Mouse (Mus musculus): ENCODE data around the gene Hist1h3a. TPM values are rescaled to one million over a fixed set of nuclear protein-coding genes. Genes with fewer than 3 reads are reported as not detected.

Gene Hist1h3a
- polyA plus RNA-seq, 1 experiment = 1.4 TPM

DNA sequence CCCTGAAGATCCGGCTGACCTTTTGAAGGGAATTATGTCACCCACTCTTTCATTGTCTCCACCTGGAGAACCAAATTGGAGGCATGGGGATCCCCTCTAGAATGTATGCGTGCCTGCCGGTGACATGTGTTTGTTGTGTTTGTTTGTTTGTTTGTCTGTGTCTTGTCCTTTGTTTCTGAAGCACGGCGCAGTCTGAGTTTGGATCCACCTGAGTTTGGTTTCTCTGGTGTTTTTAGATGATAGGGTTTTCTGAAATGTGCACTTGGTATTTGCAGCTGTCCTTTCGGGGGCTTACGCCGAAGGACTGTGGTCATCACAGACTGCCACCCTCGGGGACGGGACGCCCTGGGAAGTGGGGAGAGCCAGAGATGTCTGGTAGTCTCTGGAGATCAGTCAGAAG is 45.0 kb downstream of the Hist1h3a start:
- H3K4me3 ChIP-seq (ENCODE audit: insufficient read depth, low read length) = no peak overlapping the region
- H3K27ac ChIP-seq (ENCODE audit: insufficient read depth, low read length) = peak overlapping the region; percentile 35; the same call in 1 of the 2 replicates
- H3K4me1 ChIP-seq (ENCODE audit: control insufficient read depth, insufficient read depth, low read length) = no peaks in the 10 kb centered on the region
- TF ChIP-seq CTCF (IDR thresholded peaks at IDR 0.05; ENCODE audit: extremely low read depth, insufficient read depth, low read length) (no peak), POLR2A (IDR thresholded peaks at IDR 0.05; ENCODE audit: extremely low read depth, insufficient read depth, low read length) (no peak)

DNA sequence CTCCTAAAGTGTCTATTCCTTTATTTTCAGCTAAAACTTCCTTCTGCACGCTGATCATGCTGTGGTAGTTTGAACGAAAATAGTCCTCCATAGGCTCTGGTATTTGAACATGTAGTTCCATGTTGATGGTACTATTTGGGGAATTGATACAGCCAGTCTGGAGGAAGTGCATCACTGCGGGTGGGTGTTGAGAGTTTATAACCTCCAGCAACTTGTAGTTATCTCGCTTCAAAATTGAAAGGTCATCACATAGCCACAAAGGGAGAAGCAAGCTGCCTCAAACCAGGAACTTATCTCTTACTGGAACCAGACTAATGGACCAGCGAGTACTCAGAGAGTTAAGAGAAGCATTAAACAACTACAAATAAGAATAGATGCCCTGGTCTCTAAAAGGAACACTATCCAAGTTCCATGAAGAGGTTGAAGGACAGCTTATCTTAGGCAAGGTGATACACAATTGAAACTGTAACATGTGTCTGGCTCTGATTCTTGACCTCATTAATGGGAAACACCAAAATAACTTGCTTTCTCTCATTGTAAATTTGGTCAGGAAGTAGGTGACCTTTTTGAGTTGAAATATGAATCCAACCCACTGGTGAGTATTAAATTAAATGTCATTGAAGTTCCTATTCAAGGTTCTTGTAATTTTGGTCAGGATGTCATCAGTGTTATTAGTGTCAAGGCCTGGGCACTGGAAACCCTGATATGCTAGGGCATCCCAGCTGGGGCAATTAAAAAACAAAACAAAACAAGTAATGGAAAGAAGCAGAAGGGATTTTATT is 45.7 kb downstream of the Hist1h3a start:
- Histone ChIP-seq H3K4me1 (ENCODE audit: control insufficient read depth, insufficient read depth, low read length) (no peaks in the 10 kb centered on the region), H3K4me3 (ENCODE audit: insufficient read depth, low read length) (no peak overlapping the region)
- TF ChIP-seq POLR2A (IDR thresholded peaks at IDR 0.05; ENCODE audit: extremely low read depth, insufficient read depth, low read length) (no peak), CTCF (IDR thresholded peaks at IDR 0.05; ENCODE audit: extremely low read depth, insufficient read depth, low read length) (no peak)

More for the DNA sequence above, 45.7 kb downstream of the Hist1h3a start:
- H3K27ac ChIP-seq (ENCODE audit: insufficient read depth, low read length) = no peak overlapping the region

Other genes with a start within 250 kb of the Hist1h3a start
- gene Hist1h4h, start 231.3 kb downstream of the Hist1h3a start, polyA plus RNA-seq (2012; rRNA removed) = 20.7 and 34.8 TPM in 2 replicates
- 6.4 and 14.2 TPM in 2 replicates for gene Hist1h2af, start 228.5 kb downstream of the Hist1h3a start, polyA plus RNA-seq (2012; rRNA removed)
- 0.74 and 0.92 TPM in 2 replicates for gene Hist1h3g, start 227.0 kb downstream of the Hist1h3a start, polyA plus RNA-seq (2012; rRNA removed)
- 0.29 and 0.38 TPM in 2 replicates for gene Hist1h2bh, start 219.0 kb downstream of the Hist1h3a start, polyA plus RNA-seq (2012; rRNA removed)
- 0.73 TPM in 1 of 2 replicates, not detected in the other for gene Hist1h3f, start 218.3 kb downstream of the Hist1h3a start, polyA plus RNA-seq (2012; rRNA removed)
- 4.5 and 13.1 TPM in 2 replicates for gene Hist1h4f, start 210.7 kb downstream of the Hist1h3a start, polyA plus RNA-seq (2012; rRNA removed)
- 0.04 and 0.08 TPM in 2 replicates for gene Hist1h1d, start 209.1 kb downstream of the Hist1h3a start, polyA plus RNA-seq (2012; rRNA removed)
- 1.2 and 2.9 TPM in 2 replicates for gene Hist1h3e, start 200.0 kb downstream of the Hist1h3a start, polyA plus RNA-seq (2012; rRNA removed)
- gene Hist1h2ae, start 191.2 kb downstream of the Hist1h3a start, polyA plus RNA-seq (2012; rRNA removed) = 0.50 and 1.1 TPM in 2 replicates
- gene Hist1h2bg, start 191.0 kb downstream of the Hist1h3a start, polyA plus RNA-seq (2012; rRNA removed) = 7.8 and 11.4 TPM in 2 replicates
- 0.67 TPM in 1 of 2 replicates, not detected in the other for gene Hist1h2bf, start 188.2 kb downstream of the Hist1h3a start, polyA plus RNA-seq (2012; rRNA removed)
- gene Hist1h2ad, start 188.0 kb downstream of the Hist1h3a start, polyA plus RNA-seq (2012; rRNA removed) = 0.32 and 0.92 TPM in 2 replicates
- 2.6 and 3.0 TPM in 2 replicates for gene Hist1h3d, start 186.6 kb downstream of the Hist1h3a start, polyA plus RNA-seq (2012; rRNA removed)
- 4.4 and 8.9 TPM in 2 replicates for gene Hist1h4d, start 180.8 kb downstream of the Hist1h3a start, polyA plus RNA-seq (2012; rRNA removed)
- gene Hist1h2be, start 141.3 kb downstream of the Hist1h3a start, polyA plus RNA-seq (2012; rRNA removed) = 4.2 and 4.6 TPM in 2 replicates
- gene Hist1h1e, start 139.8 kb downstream of the Hist1h3a start, polyA plus RNA-seq (2012; rRNA removed) = 4.0 and 4.6 TPM in 2 replicates
- 1.2 and 1.5 TPM in 2 replicates for gene Hist1h2ac, start 78.4 kb downstream of the Hist1h3a start, polyA plus RNA-seq (2012; rRNA removed)
- gene Hist1h2bc, start 78.2 kb downstream of the Hist1h3a start, polyA plus RNA-seq (2012; rRNA removed) = 117 and 130 TPM in 2 replicates
- not detected in 2 replicates for gene Hist1h1t, start 66.6 kb downstream of the Hist1h3a start, polyA plus RNA-seq (2012; rRNA removed)
- 4.1 and 9.6 TPM in 2 replicates for gene Hist1h4c, start 63.9 kb downstream of the Hist1h3a start, polyA plus RNA-seq (2012; rRNA removed)
- 4.2 and 4.3 TPM in 2 replicates for gene Hfe, start 51.5 kb downstream of the Hist1h3a start, polyA plus RNA-seq (2012; rRNA removed)
- 42.1 and 42.4 TPM in 2 replicates for gene Hist1h1c, start 23.6 kb downstream of the Hist1h3a start, polyA plus RNA-seq (2012; rRNA removed)
- 0.56 TPM in 1 of 2 replicates, not detected in the other for gene Hist1h3c, start 16.8 kb downstream of the Hist1h3a start, polyA plus RNA-seq (2012; rRNA removed)
- gene Hist1h2bb, start 15.7 kb downstream of the Hist1h3a start, polyA plus RNA-seq (2012; rRNA removed) = 0.79 and 1.9 TPM in 2 replicates
- gene Hist1h2ab, start 11.3 kb downstream of the Hist1h3a start, polyA plus RNA-seq (2012; rRNA removed) = 1.6 and 1.9 TPM in 2 replicates
- 0.57 and 0.77 TPM in 2 replicates for gene Hist1h3b, start 10.1 kb downstream of the Hist1h3a start, polyA plus RNA-seq (2012; rRNA removed)
- gene Hist1h4b, start 5.4 kb downstream of the Hist1h3a start, polyA plus RNA-seq (2012; rRNA removed) = 3.7 and 8.3 TPM in 2 replicates
- 4.2 and 9.6 TPM in 2 replicates for gene Hist1h4a, start 1.2 kb downstream of the Hist1h3a start, polyA plus RNA-seq (2012; rRNA removed)
- 0.55 and 0.77 TPM in 2 replicates for gene Hist1h1a, start 1.3 kb upstream of the Hist1h3a start, polyA plus RNA-seq (2012; rRNA removed)
- 0.19 and 0.21 TPM in 2 replicates for gene Trim38, start 7.5 kb upstream of the Hist1h3a start, polyA plus RNA-seq (2012; rRNA removed)
- 0.06 TPM in 1 of 2 replicates, not detected in the other for gene Slc17a2, start 44.6 kb upstream of the Hist1h3a start, polyA plus RNA-seq (2012; rRNA removed)
- gene Slc17a3, start 77.0 kb upstream of the Hist1h3a start, polyA plus RNA-seq (2012; rRNA removed) = not detected in 2 replicates
- gene Slc17a1, start 105.4 kb upstream of the Hist1h3a start, polyA plus RNA-seq (2012; rRNA removed) = not detected in 2 replicates
- not detected in 2 replicates for gene Slc17a4, start 152.6 kb upstream of the Hist1h3a start, polyA plus RNA-seq (2012; rRNA removed)
- gene Hist1h2ba, start 171.8 kb upstream of the Hist1h3a start, polyA plus RNA-seq (2012; rRNA removed) = not detected in 2 replicates
- not detected in 2 replicates for gene Hist1h2aa, start 172.1 kb upstream of the Hist1h3a start, polyA plus RNA-seq (2012; rRNA removed)
- gene Scgn, start 228.8 kb upstream of the Hist1h3a start, polyA plus RNA-seq (2012; rRNA removed) = 0.42 and 0.62 TPM in 2 replicates

Data from cortical plate, adult 2 months (tissue).